Mouse (Mus musculus): ENCODE data around the gene Sars2.

- TF ChIP-seq POLR2A (IDR thresholded peaks at IDR 0.05; ENCODE audit: borderline replicate concordance, extremely low read depth, low read depth, low read length) (no peak), CTCF (IDR thresholded peaks at IDR 0.05; ENCODE audit: insufficient read depth, low read length) (no peak)
Measured at GRCm38 (mm10) chr7:28787884-28788283, 46.1 kb downstream of the Sars2 start.
